8 mouse cellular contexts compared by ENCODE assay signal in genomic region chr17:27512619-27513161, GRCm38 (mm10). TPM values are rescaled to one million over a fixed set of nuclear protein-coding genes. Genes with fewer than 3 reads are reported as not detected.
DNase-seq lines count a peak whose midpoint lies in the region; ATAC-seq and TF ChIP-seq lines count a peak whose summit lies in the region.

No protein-coding gene starts in this region.

- intact Hi-C loops in heart, adult 2 months (cut with DNase I): loop anchor here (5.0 kb wide), 2 partner anchors 255 to 300 kb away; no protein-coding TSS in a partner anchor

- no peaks in the 10 kb centered on the region for H3K79me2 ChIP-seq in heart, adult 2 months (replicated peaks; ENCODE audit: control insufficient read depth, insufficient read depth, low read length)

- peak overlapping the region; percentile 35 for H3K9ac ChIP-seq in heart, adult 2 months (ENCODE audit: low read depth, low read length)
- peak overlapping the region; percentile 69 for H3K9ac ChIP-seq in hindbrain, embryonic 16.5 days (ENCODE audit: low read depth, low read length)

- H3K27me3 ChIP-seq in heart, adult 2 months (ENCODE audit: control insufficient read depth, insufficient read depth, low read length): peaks cover 23% of the 10 kb centered on the region
- H3K27me3 ChIP-seq in hindbrain, embryonic 16.5 days (replicated peaks; ENCODE audit: control insufficient read depth, insufficient read depth, low read length): peaks cover 16% of the 10 kb centered on the region

- H3K4me3 ChIP-seq in heart, adult 2 months: peak overlapping the region; percentile 37
- peak overlapping the region; percentile 56 for H3K4me3 ChIP-seq in hindbrain, embryonic 16.5 days (ENCODE audit: low read length)

- DNase-seq in heart, adult 2 months: peak; percentile 22 to 35
- DNase-seq in heart, adult 8-10 months (ENCODE audit: low spot score): no peak
- DNase-seq in thymus, postnatal 4 days: peak; percentile 35
- no peak for DNase-seq in thymus, postnatal 14 days
- peak; percentile 60 for DNase-seq in neural tube, embryonic 10.5 days (ENCODE audit: extremely low spot score, low spot score)
- DNase-seq in layer of hippocampus, adult 11-12 months (ENCODE audit: low spot score): no peak
- no peak for DNase-seq in spleen, adult 18-20 months

- no peak for TF ChIP-seq POLR2A in heart, adult 2 months (IDR thresholded peaks at IDR 0.05; ENCODE audit: insufficient read depth, low read depth, low read length)

- 3% methylated on average over 69 of the region's 78 CpGs for WGBS in heart, adult 2 months
- WGBS in hindbrain, embryonic 16.5 days: under 1% methylated on average over 77 of the region's 78 CpGs

- no peaks in the 10 kb centered on the region for H3K9me3 ChIP-seq in hindbrain, embryonic 16.5 days (ENCODE audit: control insufficient read depth, low read length)

- peak overlapping the region; percentile 89 for H3K4me2 ChIP-seq in hindbrain, embryonic 16.5 days (ENCODE audit: low read length)

- no peak overlapping the region for H3K27ac ChIP-seq in heart, adult 2 months
- peak overlapping the region; percentile 59; the same call in 1 of the 2 replicates for H3K27ac ChIP-seq in hindbrain, embryonic 16.5 days (ENCODE audit: low read depth, low read length)

- ATAC-seq in hindbrain, embryonic 16.5 days: no peak

- TF ChIP-seq EP300 in heart, adult 2 months (IDR thresholded peaks at IDR 0.05; ENCODE audit: insufficient read depth, low read depth, low read length): no peak

- H3K4me1 ChIP-seq in heart, adult 2 months (ENCODE audit: control insufficient read depth, insufficient read depth, low read length): no peaks in the 10 kb centered on the region
- H3K4me1 ChIP-seq in hindbrain, embryonic 16.5 days (ENCODE audit: control insufficient read depth, insufficient read depth, low read depth, low read length): peaks cover 17% of the 10 kb centered on the region

- no peaks in the 10 kb centered on the region for H3K36me3 ChIP-seq in heart, adult 2 months (ENCODE audit: control insufficient read depth, insufficient read depth, low read length)
- H3K36me3 ChIP-seq in hindbrain, embryonic 16.5 days (ENCODE audit: control insufficient read depth, insufficient read depth, low read length): no peaks in the 10 kb centered on the region

- no peak for TF ChIP-seq CTCF in heart, adult 2 months (IDR thresholded peaks at IDR 0.05)

RNA-seq across cellular contexts. Expression of gene Grm4, which starts 8.5 kb away (rescaled TPM):
- under 1 TPM; 0.13 to 0.16 TPM for total RNA-seq in heart, adult 2 months (2021)
- 0.47 and 0.53 TPM in 2 replicates for polyA plus RNA-seq in heart, adult 2 months (2012; rRNA removed)
- total RNA-seq in heart, adult 8-10 months (2022): under 1 TPM in 3 of 4 experiments, not detected in 1; 0.16 to 0.30 (median 0.23) TPM
- 9.3 and 10.0 TPM in 2 replicates for polyA plus RNA-seq in hindbrain, embryonic 16.5 days (2015; fragmentation: Nextera tagmentation; extraction: Ambion mirVana)

RNA-seq across cellular contexts. Expression of gene Hmga1, which starts 43.6 kb away (rescaled TPM):
- total RNA-seq in heart, adult 2 months (2021): 10 to 100 TPM; 47.5 to 48.2 TPM
- polyA plus RNA-seq in heart, adult 2 months (2012; rRNA removed): 73.8 and 78.0 TPM in 2 replicates
- total RNA-seq in heart, adult 8-10 months (2022): 10 to 100 TPM; 42.6 to 51.1 (median 46.9) TPM
- polyA plus RNA-seq in hindbrain, embryonic 16.5 days (2015; fragmentation: Nextera tagmentation; extraction: Ambion mirVana): 144 and 155 TPM in 2 replicates

RNA-seq across cellular contexts. Expression of gene AI413582, which starts 52.9 kb away (rescaled TPM):
- total RNA-seq in heart, adult 2 months (2021): 1 to 10 TPM; 9.1 TPM
- 14.1 and 22.4 TPM in 2 replicates for polyA plus RNA-seq in heart, adult 2 months (2012; rRNA removed)
- total RNA-seq in heart, adult 8-10 months (2022): 10 to 100 TPM in 2 of 4 experiments, 1 to 10 TPM in 2; 6.4 to 10.3 (median 9.9) TPM
- 77.2 and 83.3 TPM in 2 replicates for polyA plus RNA-seq in hindbrain, embryonic 16.5 days (2015; fragmentation: Nextera tagmentation; extraction: Ambion mirVana)

Comparison
In these comparisons a context has a peak if more than half of its experiments do, and no peak if none do; other contexts are left out.
1. DNase-seq: peak in heart, adult 2 months (2 of 2), thymus, postnatal 4 days (single experiment) and neural tube, embryonic 10.5 days (single experiment); none in heart, adult 8-10 months (single experiment), thymus, postnatal 14 days (single experiment), layer of hippocampus, adult 11-12 months (single experiment) and spleen, adult 18-20 months (0 of 2).